Mouse (Mus musculus) megakaryocyte, embryonic 14.5 days (primary cell): ENCODE measurements around the gene Prr5l.

Source experiments
- FLI1 ChIP-seq: IDR thresholded peaks from 2 replicates; pipeline ENCODE4 v1.6.1; 2012; ENCODE audit warnings: low read length, inconsistent platforms, mixed read lengths
- GATA1 ChIP-seq: IDR thresholded peaks from 3 replicates; pipeline ENCODE4 v1.6.1; 2012; ENCODE audit warnings: mixed read lengths, low read length, inconsistent platforms, borderline replicate concordance

GRCm38 (mm10) chr2:101909326-101910080 is 26.7 kb upstream of the Prr5l start:
- TF ChIP-seq GATA1 (no peak), FLI1 (no peak)
